Mouse (Mus musculus): ENCODE data around the gene Spert.

DNA sequence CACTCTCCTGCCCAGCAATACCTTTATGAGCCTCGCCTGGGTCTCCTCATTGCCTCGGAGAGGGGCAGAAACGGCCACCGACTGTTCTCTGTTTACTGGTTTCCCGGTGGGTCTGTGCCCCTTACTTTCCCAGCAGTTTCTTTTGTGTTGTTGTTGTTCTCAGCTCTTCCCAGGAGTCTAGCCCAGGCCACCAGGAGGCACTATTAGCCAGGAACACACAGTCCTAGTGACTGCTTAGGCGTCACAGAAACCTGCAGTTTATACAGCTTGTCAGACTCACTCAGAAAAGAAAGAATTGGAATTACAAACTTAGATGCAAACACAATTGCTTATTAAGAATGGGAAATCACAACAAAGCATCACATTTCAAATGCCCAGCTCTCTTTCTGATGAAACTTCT is 48.5 kb upstream of the Spert start:
- TF ChIP-seq CTCF (IDR thresholded peaks at IDR 0.05; ENCODE audit: extremely low read depth, insufficient read depth, insufficient read length, insufficient replicate concordance) (no peak), POLR2A (IDR thresholded peaks at IDR 0.05; ENCODE audit: low read depth, low read length) (no peak)

Data from spleen, adult 2 months (tissue).